Mouse (Mus musculus) mouse trophoblast stem cell (cell line): ENCODE data around the gene Zfp955a.
"Not testable (repeated sequence)": the region's sequence is repeated elsewhere in the genome, so short reads cannot be mapped to it uniquely, and the experiment has no call there.

Experiments used
- in situ Hi-C, 2 experiments: fragments of 300-500 bp; cut with MseI, MboI; formaldehyde crosslinking; loops; 2 replicates in 1 of 2; 3 replicates in 1 of 2; pipeline ENCODE4 v1.15.1; 2025

The Zfp955a gene

GRCm38 (mm10) chr17:33254530-33255318 is at the start of gene Zfp955a:
Gene Zfp955a (minus strand): TSS chr17:33255145.
- in situ Hi-C loops: not testable (repeated sequence)

GRCm38 (mm10) chr17:33289876-33290149 is 34.9 kb upstream of the Zfp955a start:
- in situ Hi-C loops: not testable (repeated sequence)

- in situ Hi-C loops: not testable (repeated sequence)
Observed at GRCm38 (mm10) chr17:33289039-33289875, 34.3 kb upstream of the Zfp955a start, which contains the start of gene Zfp955b. Gene Zfp955b (plus strand): TSS chr17:33289544.

GRCm38 (mm10) chr17:33268907-33269306 is 14.0 kb upstream of the Zfp955a start:
- in situ Hi-C loops: no loop called here

- in situ Hi-C loops: no loop called here
Observed at GRCm38 (mm10) chr17:33264376-33264775, 9.4 kb upstream of the Zfp955a start, which contains the start of gene Olfr63. Gene Olfr63 (plus strand): TSS chr17:33264676.

GRCm38 (mm10) chr17:33255319-33255657 is 343 bp upstream of the Zfp955a start:
- in situ Hi-C loops: not testable (repeated sequence)

GRCm38 (mm10) chr17:33236646-33237045 is 18.3 kb downstream of the Zfp955a start:
- in situ Hi-C loops: not testable (repeated sequence)

- in situ Hi-C loops: loop anchor here (25.0 kb wide), 2 partner anchors 91 to 241 kb away; no protein-coding TSS in a partner anchor
Observed at GRCm38 (mm10) chr17:33221590-33221989, 33.4 kb downstream of the Zfp955a start, which contains the start of gene Olfr1564. Gene Olfr1564 (minus strand): TSS chr17:33221690.

GRCm38 (mm10) chr17:33191002-33191401 is 63.9 kb downstream of the Zfp955a start, which contains the start of gene Olfr239:
Gene Olfr239 (plus strand): TSS chr17:33191302.
- in situ Hi-C loops: not testable (repeated sequence)
